Mouse (Mus musculus) lung, adult 2 months (tissue): ENCODE measurements at regions not wholly inside any gene's neighbourhood (a gene's known extent, or its start where the extent isn't known, plus 50 kb on each side); places are given as distances from the start of the nearest gene placed in this dataset.

ENCODE experiments used
- CTCF ChIP-seq: fragments of 200-500 bp; IDR thresholded peaks from 2 replicates; pipeline ENCODE4 v1.5.1; 2011; ENCODE audit warnings: mild to moderate bottlenecking, low read length, control low read depth; ENCODE audit not compliant: insufficient read depth
- POLR2A ChIP-seq: fragments of 200-500 bp; IDR thresholded peaks from 2 replicates; pipeline ENCODE4 v1.6.1; 2011; ENCODE audit warnings: low read depth, mild to moderate bottlenecking, control low read depth, low read length, borderline replicate concordance; ENCODE audit errors: extremely low read depth

DNA sequence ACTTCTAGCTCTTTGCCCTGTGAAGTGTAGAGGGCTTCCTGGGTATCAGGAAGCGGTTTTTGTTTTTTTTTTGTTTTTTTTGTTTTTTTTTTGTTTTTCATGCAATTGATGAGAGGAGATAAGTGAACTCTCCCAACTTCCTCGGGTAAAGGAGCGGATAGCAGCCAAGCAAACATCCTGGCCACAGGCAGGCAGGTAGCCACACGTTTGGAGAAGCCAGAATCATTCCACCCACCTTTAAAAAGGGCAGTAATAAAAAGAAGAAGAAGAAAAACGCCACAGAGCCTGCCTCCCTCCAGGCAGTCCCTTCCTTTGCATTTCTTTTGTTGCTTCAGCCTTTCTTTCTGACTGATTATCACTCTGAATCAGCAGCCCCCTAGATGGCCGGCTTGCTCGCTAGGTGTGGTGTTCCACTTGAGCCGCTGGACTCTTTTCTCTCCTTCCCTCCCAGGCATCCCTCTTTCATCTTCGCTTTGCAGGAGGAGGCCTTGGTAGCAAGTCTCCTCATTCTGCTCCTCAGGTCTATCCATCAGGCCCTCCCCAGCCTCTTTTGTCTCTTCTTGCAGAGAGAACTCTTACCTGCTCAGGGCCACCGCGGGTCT, 323.9 kb upstream of the Gm765 start:
- TF ChIP-seq CTCF (no peak), POLR2A (no peak)
